Comparison of ENCODE assay signal across 9 mouse cellular contexts in genomic region chr4:137857116-137857515, GRCm38 (mm10). TPM values are rescaled to one million over a fixed set of nuclear protein-coding genes. Genes with fewer than 3 reads are reported as not detected.
DNase-seq lines count a peak whose midpoint lies in the region; ATAC-seq and TF ChIP-seq lines count a peak whose summit lies in the region.
"Had no signal": no experiment of that assay in that cellular context is flagged by ENCODE, and none has a peak within 500 bp of the region (broad histone marks: within the 10 kb centered on the region; RNA-seq: fewer than 3 reads in every experiment).

No protein-coding gene starts in this region.

- TF ChIP-seq CTCF in heart, adult 2 months (IDR thresholded peaks at IDR 0.05): peak; percentile 80

- no peak for TF ChIP-seq EP300 in heart, adult 2 months (IDR thresholded peaks at IDR 0.05; ENCODE audit: insufficient read depth, low read depth, low read length)

- no peaks in the 10 kb centered on the region for H3K27me3 ChIP-seq in heart, adult 2 months (ENCODE audit: control insufficient read depth, insufficient read depth, low read length)
- no peaks in the 10 kb centered on the region for H3K27me3 ChIP-seq in heart, embryonic 11.5 days (ENCODE audit: control insufficient read depth, insufficient read depth, low read length)
- H3K27me3 ChIP-seq: limb, embryonic 15.5 days had no signal

- H3K9ac ChIP-seq in heart, adult 2 months (ENCODE audit: low read depth, low read length): no peak overlapping the region
- no peak overlapping the region for H3K9ac ChIP-seq in heart, embryonic 11.5 days (ENCODE audit: low read depth, low read length)
- H3K9ac ChIP-seq: limb, embryonic 15.5 days had no signal

- H3K4me1 ChIP-seq in heart, adult 2 months (ENCODE audit: control insufficient read depth, insufficient read depth, low read length): peaks cover 3% of the 10 kb centered on the region
- H3K4me1 ChIP-seq in heart, embryonic 11.5 days (ENCODE audit: control insufficient read depth, insufficient read depth, low read length): peaks cover 2% of the 10 kb centered on the region; the same call in 1 of the 2 replicates

- H3K79me2 ChIP-seq in heart, adult 2 months (replicated peaks; ENCODE audit: control insufficient read depth, insufficient read depth, low read length): no peaks in the 10 kb centered on the region

- no peaks in the 10 kb centered on the region for H3K36me3 ChIP-seq in heart, adult 2 months (ENCODE audit: control insufficient read depth, insufficient read depth, low read length)
- no peaks in the 10 kb centered on the region for H3K36me3 ChIP-seq in heart, embryonic 11.5 days (ENCODE audit: control insufficient read depth, insufficient read depth, low read length)
- H3K36me3 ChIP-seq: limb, embryonic 15.5 days had no signal

- no peak overlapping the region for H3K4me2 ChIP-seq in heart, embryonic 11.5 days
- H3K4me2 ChIP-seq: limb, embryonic 15.5 days had no signal

- intact Hi-C loops in heart, adult 2 months (cut with DNase I): no loop called here

- no peak overlapping the region for H3K4me3 ChIP-seq in heart, adult 2 months
- H3K4me3 ChIP-seq in heart, embryonic 11.5 days (ENCODE audit: low read depth, low read length): no peak overlapping the region
- H3K4me3 ChIP-seq: limb, embryonic 15.5 days had no signal

- DNase-seq in heart, adult 2 months: peak in 1 of 2 experiments; percentile 59
- peak; percentile 64 for DNase-seq in 3T3-L1 (ENCODE audit: low read depth, low spot score)
- DNase-seq in R1 (ENCODE audit: low read depth, low spot score): peak; percentile 86
- peak; percentile 77 for DNase-seq in kidney, postnatal 10 days
- peak; percentile 58 for DNase-seq in retina, postnatal 1 day
- DNase-seq in Muller cell, postnatal 12 days (ENCODE audit: inconsistent ontology term): no peak
- no peak for DNase-seq in ovary, postnatal 10 days (ENCODE audit: low spot score)

- ATAC-seq in heart, embryonic 11.5 days (replicated peaks; ENCODE audit: insufficient number of reproducible peaks, low FRiP score, low TSS enrichment): no peak

- TF ChIP-seq POLR2A in heart, adult 2 months (IDR thresholded peaks at IDR 0.05; ENCODE audit: insufficient read depth, low read depth, low read length): no peak

- no peaks in the 10 kb centered on the region for H3K9me3 ChIP-seq in heart, embryonic 11.5 days (replicated peaks; ENCODE audit: control insufficient read depth, low read length)
- H3K9me3 ChIP-seq: limb, embryonic 15.5 days had no signal

- WGBS in heart, adult 2 months: 50% methylated on average over 7 of the region's 7 CpGs
- 28% methylated on average over 7 of the region's 7 CpGs for WGBS in heart, embryonic 11.5 days (ENCODE audit: insufficient replicate concordance)

- H3K27ac ChIP-seq in heart, adult 2 months: no peak overlapping the region
- H3K27ac ChIP-seq in heart, embryonic 11.5 days (ENCODE audit: low read depth, low read length): no peak overlapping the region
- H3K27ac ChIP-seq: limb, embryonic 15.5 days had no signal

RNA-seq across cellular contexts. Expression of gene Ece1, which starts 4.9 kb away (rescaled TPM):
- 100 to 1,000 TPM; 102 to 120 TPM for total RNA-seq in heart, adult 2 months (2021)
- polyA plus RNA-seq in heart, adult 2 months (2012; rRNA removed): 23.3 and 27.3 TPM in 2 replicates
- polyA plus RNA-seq in heart, embryonic 11.5 days (2014; fragmentation: Nextera tagmentation; extraction: Ambion mirVana): 129 and 157 TPM in 2 replicates

Comparison
In these comparisons a context has a peak if more than half of its experiments do, and no peak if none do; other contexts are left out.
1. DNase-seq: peak in 3T3-L1 (single experiment), R1 (single experiment), kidney, postnatal 10 days (single experiment) and retina, postnatal 1 day (single experiment); none in Muller cell, postnatal 12 days (single experiment) and ovary, postnatal 10 days (single experiment).